Mouse (Mus musculus) right cerebral cortex, adult 18-20 months (tissue): Measurements from ENCODE around the gene Arhgap44.

Experiments
- DNase-seq: peaks from one replicate; pipeline ENCODE4 v3.0.0; 2022; ENCODE audit warnings: mixed read lengths

The Arhgap44 gene

DNA sequence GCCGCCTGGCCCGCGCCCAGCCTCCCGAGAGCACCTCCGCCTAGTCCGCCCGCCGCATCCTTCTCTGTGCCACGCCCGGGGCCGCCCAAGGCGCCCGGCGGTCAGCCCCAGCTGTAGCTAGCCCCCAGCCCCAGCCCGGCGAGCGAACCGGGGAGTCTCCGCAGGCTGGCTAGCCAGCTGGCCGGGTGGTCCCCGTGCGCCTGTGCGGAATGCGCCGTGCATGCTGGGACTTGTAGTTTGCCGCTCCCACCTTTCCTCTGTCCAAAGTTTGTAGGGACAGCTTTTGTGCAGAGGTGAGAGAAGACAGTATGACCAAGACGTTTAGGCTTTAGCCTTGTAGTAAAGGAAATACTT, at the start of gene Arhgap44:
TSS of gene Arhgap44 (minus strand) at position 195 of the 354 bp plus-strand sequence.
- peak; percentile 84 for DNase-seq

DNA sequence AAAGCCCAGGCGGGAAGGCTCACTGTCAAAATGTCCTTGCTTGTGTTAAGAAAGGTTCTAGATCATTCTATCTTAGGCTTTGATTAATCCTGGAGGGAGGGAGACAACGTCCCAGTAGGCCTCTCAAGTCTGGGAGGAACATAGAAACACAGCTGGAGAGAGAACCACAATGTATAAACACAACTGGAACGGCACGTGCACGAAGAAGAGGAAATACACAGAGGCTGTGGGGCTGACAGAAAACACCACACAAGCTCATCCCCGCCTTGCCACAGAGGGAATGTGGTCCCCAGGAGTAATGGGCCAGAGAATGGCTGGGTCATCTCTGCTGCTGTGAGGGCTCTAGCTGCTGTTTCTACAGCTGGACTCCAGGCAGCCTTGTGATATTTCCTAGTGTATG, 48.9 kb upstream of the Arhgap44 start:
- DNase-seq = no peak

DNA sequence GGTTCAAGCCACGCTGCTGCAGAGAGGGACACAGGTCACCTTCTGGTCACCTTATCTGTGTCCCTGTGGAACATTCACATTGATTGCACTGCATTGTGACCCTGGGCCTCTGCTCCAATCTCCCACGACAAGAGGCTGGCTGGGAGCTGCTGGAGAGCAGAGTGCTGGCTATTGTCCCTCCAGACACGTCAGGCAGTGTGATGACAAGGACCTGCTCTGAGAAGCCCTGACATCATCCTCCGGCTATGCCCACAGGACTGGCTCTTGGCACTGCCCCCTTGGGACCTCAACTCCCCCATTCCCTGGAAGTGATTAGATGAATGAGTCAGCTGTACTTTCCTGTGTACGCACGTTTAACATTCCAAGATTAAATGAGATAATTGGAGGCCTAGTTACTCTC, 46.7 kb upstream of the Arhgap44 start:
- no peak for DNase-seq

DNA sequence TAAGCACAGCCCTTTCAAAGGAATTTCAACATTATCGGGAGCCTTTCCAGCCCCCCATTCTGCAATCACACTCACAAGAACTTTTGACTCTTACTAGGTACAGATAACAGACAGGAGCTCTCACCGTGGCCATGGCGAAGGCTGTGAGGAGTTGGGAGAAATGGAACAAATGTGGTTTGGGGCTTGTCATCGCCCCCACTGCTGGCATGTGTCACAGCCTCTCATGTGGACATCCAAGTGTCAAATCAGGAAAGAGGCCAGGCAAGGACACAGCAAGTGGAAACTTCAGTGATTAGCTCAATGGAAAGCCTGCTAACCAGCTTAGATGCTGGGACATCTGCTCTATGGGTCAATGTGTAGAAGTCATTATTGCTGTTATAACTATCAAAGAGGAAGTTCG, 42.5 kb upstream of the Arhgap44 start:
- DNase-seq = no peak

DNA sequence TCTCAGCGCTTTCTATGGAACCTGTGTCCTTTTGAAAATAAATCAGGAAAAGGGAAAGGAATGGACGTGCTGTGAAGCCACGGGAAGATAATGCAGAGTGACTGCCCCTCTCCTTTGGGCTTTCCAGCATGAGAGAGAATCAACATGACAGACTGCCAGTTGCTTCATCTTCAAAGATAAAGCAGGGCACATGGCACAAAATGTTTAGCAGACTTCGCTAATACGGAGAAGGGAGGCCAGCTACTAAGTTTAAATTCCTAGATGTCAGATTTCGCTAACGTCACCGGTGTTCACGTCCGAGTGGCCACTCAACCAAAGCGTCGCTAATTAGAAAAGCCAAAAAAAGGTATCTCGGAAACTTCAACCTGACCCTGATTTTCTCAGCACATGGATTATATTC, 41.9 kb upstream of the Arhgap44 start:
- no peak for DNase-seq

DNA sequence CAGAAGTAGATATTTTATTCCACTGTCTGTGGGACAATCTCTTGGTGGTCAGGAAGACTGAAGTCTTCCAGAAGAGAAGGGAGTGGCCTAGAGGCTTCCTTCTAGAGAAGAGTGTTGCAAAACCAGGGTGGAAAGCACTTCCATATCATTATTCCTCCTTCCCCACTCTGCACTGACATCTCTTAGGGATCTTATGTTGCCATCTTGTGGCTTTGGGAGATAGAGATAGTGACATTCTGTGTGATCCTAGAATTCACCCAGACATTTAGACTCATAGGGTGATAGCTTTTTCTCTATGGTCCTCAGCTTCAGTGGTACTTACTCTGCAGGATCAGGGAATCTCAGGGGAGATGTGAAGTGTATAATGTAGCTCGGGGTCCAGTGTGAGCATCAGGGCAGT, 40.3 kb upstream of the Arhgap44 start:
- DNase-seq = no peak

DNA sequence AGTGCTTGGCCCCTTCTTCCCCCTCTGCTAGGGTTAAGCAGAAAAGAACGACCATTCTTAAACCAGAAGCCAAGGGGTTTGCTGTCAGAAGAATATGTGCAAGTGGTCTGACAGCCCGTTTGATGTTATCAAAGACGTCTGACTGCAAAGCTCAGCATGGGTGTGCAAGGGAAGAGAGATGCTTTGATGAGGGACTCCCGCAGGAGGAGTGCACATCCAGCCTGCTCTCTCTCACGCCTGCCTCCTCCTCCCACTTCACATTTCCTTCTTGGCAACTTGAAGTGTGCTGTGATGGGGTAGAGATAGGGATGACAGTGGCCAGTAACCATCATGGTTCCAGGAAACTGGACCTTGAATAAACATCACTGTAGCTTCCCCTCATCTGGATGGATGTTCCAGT, 39.5 kb upstream of the Arhgap44 start:
- DNase-seq = no peak

DNA sequence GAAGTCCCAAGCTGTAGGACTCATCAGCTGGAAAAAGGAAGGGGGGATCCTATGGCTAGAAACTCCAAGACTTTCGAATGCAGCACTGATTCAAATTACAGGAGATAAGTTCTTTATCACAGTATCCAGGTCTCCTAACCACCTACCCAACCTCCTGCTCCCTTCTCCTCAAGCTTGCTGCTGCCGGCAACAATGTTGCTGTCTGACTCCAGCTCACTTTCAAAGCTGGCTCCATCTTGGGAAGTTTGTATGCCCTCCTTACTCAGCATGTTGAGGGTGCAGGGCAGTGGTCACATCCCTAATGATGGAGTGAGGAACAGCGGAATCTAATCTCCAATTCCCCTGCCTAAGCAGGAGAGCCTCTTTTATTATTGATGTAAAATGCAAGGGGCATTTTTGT, 35.3 kb upstream of the Arhgap44 start:
- DNase-seq = no peak

DNA sequence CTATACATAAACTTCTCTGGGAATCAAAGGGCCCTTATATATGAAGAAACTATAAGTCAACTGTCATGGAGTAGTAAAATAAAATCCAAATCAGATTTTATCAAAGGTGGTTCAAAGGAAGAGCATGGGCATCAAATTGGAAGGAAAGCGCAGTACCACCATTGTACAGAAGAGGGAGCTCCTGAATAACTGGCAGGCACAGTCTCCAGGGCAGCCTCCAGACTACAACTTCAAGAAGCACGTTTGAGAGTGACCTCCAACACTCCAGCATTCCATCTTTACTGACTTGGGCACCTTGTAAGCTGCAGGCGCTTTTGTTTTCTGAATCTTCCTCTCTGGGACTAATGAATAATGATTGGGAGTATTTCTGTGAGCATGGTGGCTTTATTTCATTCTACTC, 34.5 kb upstream of the Arhgap44 start:
- DNase-seq = peak; percentile 74

DNA sequence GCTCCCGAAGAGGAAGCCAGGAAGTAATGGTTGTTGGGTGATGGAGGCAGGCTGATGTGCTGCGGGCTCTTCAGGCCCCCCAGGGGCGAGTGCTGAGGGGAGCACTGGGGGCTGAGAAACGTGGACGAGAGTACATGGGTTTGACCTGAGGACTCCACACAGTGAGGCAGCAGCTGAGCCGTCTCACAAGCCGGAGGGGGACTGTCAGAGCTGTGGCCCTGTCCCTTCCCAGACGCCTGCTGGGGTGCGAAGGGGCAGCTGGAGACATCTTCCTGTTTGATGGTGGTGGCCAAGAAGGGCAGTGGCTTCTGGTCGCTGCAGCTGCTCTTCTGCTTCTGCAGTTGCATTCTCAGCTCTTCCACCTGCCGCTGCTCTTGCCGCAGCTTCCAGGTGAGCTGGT, 24.2 kb upstream of the Arhgap44 start:
- no peak for DNase-seq

DNA sequence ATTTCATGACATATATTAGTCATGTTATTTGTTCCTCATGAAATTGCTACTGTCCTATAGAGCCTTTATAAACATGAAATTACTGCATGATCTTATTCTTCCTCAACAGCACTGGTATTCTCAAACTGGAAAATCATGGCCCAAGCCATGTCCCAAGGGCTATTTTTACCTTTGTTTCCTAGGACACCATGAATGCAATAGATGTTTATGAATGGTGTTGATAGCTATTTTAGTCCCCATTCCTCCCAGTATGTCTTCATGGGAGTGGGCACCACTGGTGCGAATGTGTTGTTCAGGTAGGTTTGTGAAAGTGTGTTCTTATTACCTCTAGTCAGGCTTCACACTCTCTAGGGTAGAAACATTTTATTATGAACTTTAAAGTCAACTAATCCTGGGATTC, 22.4 kb upstream of the Arhgap44 start:
- DNase-seq = no peak

DNA sequence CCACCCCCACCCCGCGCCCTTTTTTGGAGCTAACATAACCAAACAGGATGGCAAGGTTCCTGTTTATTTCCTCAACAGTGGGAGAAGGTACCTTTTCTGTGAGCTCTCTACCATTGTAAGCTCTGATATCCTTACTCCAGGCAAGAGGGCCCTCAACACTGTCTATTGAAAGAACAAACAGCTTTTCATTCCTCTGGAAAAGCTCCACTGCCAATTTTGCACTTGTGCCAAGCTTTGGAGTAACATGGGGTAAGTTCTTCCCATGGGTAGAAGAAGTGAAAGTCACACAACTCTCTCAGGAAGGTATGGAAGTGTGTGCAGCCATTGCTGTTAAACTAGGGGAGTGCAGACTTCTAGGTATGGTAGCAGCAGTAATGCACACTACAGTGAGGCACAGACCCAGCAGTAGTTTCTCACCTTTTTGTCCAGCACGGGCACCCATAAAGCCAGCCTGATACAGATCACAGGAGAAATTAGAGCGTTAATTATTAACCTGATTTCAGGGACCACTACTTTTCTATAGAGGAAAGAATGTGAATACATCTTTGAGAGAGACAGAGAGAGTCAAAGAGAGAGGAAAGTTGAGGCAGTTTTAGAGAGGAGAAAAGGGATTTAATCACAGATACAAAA, 7.5 kb upstream of the Arhgap44 start:
- DNase-seq = no peak

DNA sequence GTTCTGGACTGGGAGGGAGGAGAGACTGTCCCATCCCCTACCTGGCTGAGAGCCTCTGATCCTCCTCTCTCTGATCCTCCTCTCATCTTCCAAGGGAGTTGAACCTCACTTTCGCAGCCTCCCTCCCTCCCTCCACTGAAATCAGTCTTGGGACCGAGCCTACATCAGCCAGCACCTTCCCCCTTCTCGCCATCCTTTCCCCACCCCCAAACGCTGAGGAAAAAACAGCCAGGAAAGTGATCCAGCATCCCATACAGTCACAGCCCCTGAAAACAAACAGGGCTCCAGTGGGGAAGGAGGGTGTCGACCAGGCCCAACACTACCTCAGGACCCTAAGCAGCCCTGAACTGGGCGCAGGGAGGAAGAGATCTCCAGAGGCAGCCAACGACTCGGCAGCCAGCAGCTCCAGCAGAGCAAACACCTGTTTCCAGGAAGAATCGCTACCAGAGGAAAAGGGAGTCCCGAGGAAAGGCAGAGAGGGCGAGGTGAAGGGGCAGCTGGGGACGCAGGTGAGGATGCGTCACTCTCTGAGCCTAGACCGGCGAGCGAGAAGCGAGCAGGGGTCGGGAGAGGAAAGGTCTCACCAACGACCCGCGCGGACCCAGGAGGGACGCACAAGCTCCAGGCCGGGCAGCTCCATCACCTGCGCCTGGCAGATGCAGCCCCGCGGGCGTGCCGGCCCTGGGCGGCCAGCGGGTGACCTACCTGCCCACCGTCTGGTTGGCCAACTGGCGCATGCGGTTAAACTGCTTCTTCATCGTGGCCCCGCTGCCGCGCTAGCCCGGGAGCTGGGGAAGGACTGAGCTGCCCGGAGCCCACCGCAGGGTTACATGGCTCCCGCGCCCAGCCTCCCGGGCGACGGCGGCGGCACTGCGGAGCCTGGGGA, 637 bp downstream of the Arhgap44 start:
- DNase-seq = peak; percentile 38

DNA sequence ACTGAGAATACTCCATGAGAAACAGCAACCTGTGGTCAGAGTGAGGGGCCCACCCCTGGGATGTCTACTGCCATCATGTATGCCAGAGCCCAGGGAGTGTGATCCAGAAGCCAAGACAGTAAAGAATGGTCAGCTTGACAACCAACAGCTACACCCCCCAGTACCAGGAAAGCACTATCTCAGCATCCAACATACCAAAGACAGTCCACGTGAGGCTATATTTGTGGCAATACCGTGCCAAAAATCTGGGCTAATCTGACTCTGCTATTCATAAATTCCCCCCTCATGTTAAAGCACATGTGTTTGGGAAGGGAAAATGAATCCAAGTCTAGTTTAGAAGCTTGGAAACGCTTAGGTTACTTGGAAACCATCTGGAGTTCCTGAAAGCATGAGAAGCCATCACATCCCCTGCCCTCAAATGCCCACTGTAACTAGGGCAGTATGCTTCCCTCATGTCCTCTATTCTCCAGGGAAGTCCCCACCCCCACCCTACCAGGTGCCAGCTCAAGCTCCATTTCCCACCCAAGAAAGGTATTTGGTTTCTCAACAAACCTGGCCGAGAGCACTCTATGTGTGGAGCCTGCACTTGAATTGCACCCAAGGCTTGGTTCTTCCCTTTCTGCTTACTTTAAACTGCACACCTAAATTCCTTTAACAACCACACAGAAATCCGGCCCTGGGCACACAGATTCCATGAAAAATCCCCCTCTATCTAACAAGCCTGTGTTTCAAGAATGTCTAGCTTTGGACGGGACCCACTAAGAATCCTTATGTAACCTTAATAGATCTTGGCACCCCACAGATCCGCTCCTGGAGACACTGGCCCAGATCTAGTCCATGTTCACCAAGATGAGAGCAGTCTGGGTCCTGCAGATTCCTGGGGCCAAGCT, 1.5 kb downstream of the Arhgap44 start:
- no peak for DNase-seq

DNA sequence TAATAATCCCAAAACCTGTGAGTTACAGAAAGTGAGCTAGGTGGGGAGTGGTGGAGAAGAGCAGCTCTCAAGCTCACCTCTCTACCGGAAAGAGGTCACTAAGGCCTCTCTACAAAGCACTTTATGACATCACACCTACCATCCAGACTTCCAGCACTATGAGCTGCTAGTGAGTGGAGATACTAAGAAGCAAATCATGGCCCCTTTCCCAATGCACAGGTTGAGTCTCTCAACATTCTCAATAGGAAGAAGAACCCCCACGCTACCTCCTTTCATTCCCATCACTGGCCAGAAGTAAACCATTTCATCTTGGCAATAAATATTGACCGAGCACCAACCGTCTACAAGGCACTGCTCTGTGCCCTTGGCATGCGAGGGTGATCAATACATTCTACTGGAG, 3.0 kb downstream of the Arhgap44 start, which contains the start of gene 1700086D15Rik:
TSS of gene 1700086D15Rik (minus strand) at position 101 of the 400 bp plus-strand sequence.
- no peak for DNase-seq

DNA sequence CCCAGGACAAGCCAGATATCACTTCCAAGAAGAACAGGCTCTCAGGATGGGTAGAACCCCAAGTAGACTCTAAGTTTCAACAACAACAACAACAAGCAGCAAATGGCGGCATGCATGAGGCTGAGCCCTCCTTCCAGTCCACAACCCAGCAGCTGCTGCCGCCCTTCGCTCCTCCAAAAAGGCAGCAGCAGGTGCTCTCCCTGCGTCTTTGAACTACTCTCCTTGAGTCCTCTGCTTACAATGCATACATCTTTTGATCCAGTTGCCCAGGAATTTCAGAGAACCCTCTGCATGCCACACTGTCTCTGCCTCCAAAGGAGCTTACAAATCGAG, 4.1 kb downstream of the Arhgap44 start:
- no peak for DNase-seq

DNA sequence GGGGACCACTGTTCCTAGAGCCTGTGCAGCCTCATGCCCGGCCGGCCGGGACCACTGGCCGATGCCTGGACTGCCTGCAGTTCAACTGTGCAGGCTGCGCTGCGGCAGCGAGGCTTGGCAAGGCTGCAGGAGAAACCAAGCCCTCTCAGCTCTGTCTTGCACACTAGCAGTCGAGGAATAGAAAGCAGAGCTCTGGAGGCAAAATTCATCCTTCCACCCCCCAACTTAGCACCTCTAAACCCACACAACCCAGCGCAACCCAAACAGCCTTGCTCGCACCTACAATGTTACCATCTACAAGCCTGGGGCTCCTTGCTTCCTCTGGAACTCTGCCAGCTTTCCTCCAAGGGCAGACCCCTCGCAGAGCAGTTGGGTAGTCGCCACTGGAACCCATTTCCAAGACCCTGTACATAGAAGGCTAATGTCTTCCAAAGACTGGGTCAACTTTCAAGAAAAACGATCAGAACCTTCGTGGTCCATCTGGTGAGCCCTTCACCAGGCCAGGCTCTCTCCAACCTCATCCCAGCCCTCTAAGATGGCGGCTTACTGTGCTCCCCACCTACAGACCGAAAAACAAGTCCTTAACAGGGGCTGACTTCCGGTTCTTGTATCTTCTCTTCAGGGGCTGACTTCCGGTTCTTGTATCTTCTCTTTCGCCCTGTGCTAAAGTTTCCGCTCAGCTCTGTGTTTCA, 4.6 kb downstream of the Arhgap44 start:
- peak; percentile 63 for DNase-seq

DNA sequence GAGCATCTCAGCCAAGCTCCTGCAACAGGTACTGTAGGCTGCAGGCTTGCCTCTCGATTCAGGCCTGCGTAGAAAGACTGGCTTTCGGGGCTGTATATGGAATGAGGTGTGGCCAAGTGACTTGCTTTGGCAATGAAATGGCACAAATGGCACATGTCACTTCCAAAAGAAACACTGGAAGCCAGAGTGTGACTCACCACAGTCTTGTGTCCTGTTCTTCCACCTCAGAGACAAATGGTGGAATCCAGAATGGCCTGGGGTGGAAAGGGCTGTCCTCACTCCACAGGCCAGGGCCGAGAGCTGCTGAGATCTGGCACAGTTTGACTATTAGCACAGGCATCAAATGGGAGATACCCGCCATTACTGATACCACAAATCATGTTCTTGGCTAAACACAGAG, 9.8 kb downstream of the Arhgap44 start:
- DNase-seq = no peak

DNA sequence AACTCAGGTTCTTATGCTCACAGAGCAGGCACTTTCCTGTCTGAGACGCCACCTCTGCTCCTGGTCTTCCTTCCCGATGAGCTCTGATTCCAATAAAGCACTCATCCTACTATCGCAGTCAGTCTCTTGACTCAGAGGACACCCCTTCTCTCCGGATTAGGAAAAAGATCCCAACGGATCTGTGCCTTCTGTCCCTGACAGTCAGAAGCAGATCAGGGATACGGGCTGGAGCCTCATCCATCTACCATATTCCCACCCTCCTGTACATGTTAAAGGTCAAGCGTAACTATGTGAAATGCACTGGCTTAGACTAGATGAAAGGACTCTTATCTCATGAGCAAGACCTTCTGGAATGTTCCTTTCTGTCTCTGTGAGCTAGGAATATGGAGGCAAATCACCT, 14.3 kb downstream of the Arhgap44 start:
- DNase-seq = no peak

DNA sequence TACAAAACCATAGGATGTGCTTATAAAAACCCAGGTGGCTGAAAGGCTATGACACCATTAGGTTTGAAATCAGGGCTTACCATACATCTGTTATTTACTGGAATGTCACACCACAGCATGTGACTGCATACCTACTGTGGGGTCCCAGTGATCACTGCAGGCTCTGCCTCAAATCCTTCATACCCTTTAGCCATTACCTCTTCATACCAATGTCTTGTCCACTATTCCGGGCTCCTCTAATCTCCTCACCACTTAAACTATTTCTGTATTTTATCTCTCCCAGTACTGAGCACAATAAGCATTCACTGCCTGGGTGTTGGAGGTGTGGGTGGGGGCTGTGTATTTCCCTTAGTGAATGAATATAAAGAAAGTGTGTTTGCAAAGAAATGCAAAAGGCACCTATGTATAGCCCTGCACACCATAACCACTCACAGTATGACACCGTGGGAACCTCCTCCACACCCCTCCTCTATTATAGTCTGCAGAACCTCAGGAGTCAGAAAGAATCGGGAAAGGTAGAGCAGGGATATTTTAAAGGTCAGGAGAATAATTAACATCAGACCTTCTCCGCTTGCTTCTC, 19.8 kb downstream of the Arhgap44 start:
- DNase-seq = no peak

DNA sequence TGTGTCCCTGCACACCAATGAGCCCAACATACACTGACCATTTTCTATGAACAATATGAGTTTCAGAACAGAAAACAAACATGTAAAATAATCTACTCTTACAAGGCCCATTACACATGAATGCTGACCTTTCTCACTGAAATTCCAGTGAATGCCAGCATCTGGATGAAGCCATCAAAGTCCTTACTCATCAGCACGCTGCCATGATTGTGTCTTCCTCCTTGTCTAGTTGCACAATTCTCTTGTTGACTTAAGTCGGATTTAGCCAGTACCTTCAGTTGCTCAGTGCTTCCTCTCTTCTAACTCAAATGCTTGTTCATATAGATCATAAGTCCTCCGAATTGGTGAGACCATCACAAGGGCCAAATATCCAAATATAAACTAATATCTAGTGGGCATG, 23.7 kb downstream of the Arhgap44 start:
- DNase-seq = no peak

DNA sequence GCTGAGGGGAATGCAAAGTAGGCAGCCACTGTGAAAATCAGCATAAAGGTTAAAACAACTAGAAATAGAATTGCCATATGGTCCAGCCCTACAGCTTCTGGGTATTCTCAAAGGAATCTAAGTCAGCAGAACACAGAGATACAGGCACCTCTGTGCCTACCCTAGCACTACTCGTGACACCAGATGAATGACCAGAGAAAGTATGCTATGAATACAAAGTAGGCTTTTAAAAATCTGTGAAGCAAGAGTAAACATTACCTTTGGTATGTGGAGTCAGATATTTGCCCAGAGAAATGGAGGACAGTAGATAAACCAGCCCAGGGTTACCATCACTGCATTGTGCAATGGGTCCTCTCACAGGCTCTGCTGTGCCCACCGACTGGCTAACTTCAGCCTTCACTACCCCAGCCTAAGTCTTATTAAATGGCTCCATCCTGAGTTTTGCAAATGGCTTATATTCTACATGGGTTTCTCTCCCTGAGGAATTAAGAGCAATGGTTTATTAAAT, 25.6 kb downstream of the Arhgap44 start:
- no peak for DNase-seq
